In genomic region chr9:37367301-37368080, GRCm38 (mm10) we compare ENCODE assay signal across 12 mouse cellular contexts. TPM values are rescaled to one million over a fixed set of nuclear protein-coding genes. Genes with fewer than 3 reads are reported as not detected.
DNase-seq lines count a peak whose midpoint lies in the region; ATAC-seq lines count a peak whose summit lies in the region.
"Had no signal": no experiment of that assay in that cellular context is flagged by ENCODE, and none has a peak within 500 bp of the region (broad histone marks: within the 10 kb centered on the region; RNA-seq: fewer than 3 reads in every experiment).

TSS of gene Hepacam (plus strand) at chr9:37367351.

- H3K27me3 ChIP-seq in neural tube, embryonic 15.5 days (replicated peaks): no peaks in the 10 kb centered on the region
- H3K27me3 ChIP-seq in liver, embryonic 11.5 days (replicated peaks; ENCODE audit: control insufficient read depth, insufficient read depth, low read length): no peaks in the 10 kb centered on the region
- H3K27me3 ChIP-seq: heart, embryonic 12.5 days had no signal

- H3K4me1 ChIP-seq in neural tube, embryonic 15.5 days: no peaks in the 10 kb centered on the region
- no peaks in the 10 kb centered on the region for H3K4me1 ChIP-seq in liver, embryonic 11.5 days (replicated peaks; ENCODE audit: control insufficient read depth, insufficient read depth, low read length)
- H3K4me1 ChIP-seq: heart, embryonic 12.5 days had no signal

- 69% methylated on average over 17 of the region's 17 CpGs for WGBS in neural tube, embryonic 15.5 days
- WGBS in liver, embryonic 11.5 days: 77% methylated on average over 17 of the region's 17 CpGs

- H3K4me3 ChIP-seq in neural tube, embryonic 15.5 days (replicated peaks): peak within 1 kb of the TSS; percentile 24
- no peak within 1 kb of the TSS for H3K4me3 ChIP-seq in liver, embryonic 11.5 days (ENCODE audit: low read depth, low read length)
- H3K4me3 ChIP-seq: heart, embryonic 12.5 days had no signal

- H3K4me2 ChIP-seq in neural tube, embryonic 15.5 days: peak within 1 kb of the TSS; percentile 28; the same call in 1 of the 2 replicates
- H3K4me2 ChIP-seq in liver, embryonic 11.5 days: no peak within 1 kb of the TSS
- H3K4me2 ChIP-seq: heart, embryonic 12.5 days; lung, embryonic 14.5 days had no signal

- no peaks in the 10 kb centered on the region for H3K36me3 ChIP-seq in neural tube, embryonic 15.5 days
- no peaks in the 10 kb centered on the region for H3K36me3 ChIP-seq in liver, embryonic 11.5 days (ENCODE audit: control insufficient read depth, insufficient read depth, low read length)
- H3K36me3 ChIP-seq: heart, embryonic 12.5 days had no signal

- H3K27ac ChIP-seq in neural tube, embryonic 15.5 days (replicated peaks): peak within 1 kb of the TSS; percentile 80
- no peak within 1 kb of the TSS for H3K27ac ChIP-seq in liver, embryonic 11.5 days (ENCODE audit: low read depth, low read length)

- no peaks in the 10 kb centered on the region for H3K9me3 ChIP-seq in neural tube, embryonic 15.5 days (replicated peaks)
- H3K9me3 ChIP-seq in liver, embryonic 11.5 days (ENCODE audit: control insufficient read depth, low read length): no peaks in the 10 kb centered on the region
- H3K9me3 ChIP-seq: heart, embryonic 12.5 days had no signal

- peak; percentile 85 for ATAC-seq in neural tube, embryonic 15.5 days (ENCODE audit: low FRiP score)
- ATAC-seq in liver, embryonic 11.5 days (replicated peaks; ENCODE audit: low FRiP score): no peak
- ATAC-seq: Patski had no signal

- peak; percentile 26 for DNase-seq in cerebellum, adult 11-12 months
- no peak for DNase-seq in cerebellum, postnatal 36 days
- DNase-seq in layer of hippocampus, adult 11-12 months (ENCODE audit: low spot score): peak; percentile 66
- no peak for DNase-seq in layer of hippocampus, adult 9-10 months (ENCODE audit: low spot score)
- DNase-seq in layer of hippocampus, postnatal 10 days (ENCODE audit: low spot score in 2 of 2): peak; percentile 53 to 61
- DNase-seq in liver: no peak
- DNase-seq in liver, embryonic 11.5 days (ENCODE audit: low spot score): no peak

- no peak within 1 kb of the TSS for H3K9ac ChIP-seq in neural tube, embryonic 15.5 days (replicated peaks)
- H3K9ac ChIP-seq in liver, embryonic 11.5 days (ENCODE audit: low read depth, low read length): no peak within 1 kb of the TSS
- H3K9ac ChIP-seq: heart, embryonic 12.5 days; lung, embryonic 14.5 days had no signal

RNA-seq across cellular contexts. Expression of gene Hepacam, which starts in this region (rescaled TPM):
- 10 to 100 TPM; 66.7 to 72.3 TPM for total RNA-seq in layer of hippocampus, postnatal 10 days (2021)
- polyA plus RNA-seq in neural tube, embryonic 15.5 days (2015; fragmentation: Nextera tagmentation; extraction: Ambion mirVana): 25.6 and 25.8 TPM in 2 replicates
- not detected in 2 replicates for polyA plus RNA-seq in liver, embryonic 11.5 days (2014; fragmentation: Nextera tagmentation; extraction: Ambion mirVana)
- polyA plus RNA-seq: heart, embryonic 12.5 days; lung, embryonic 14.5 days; Patski; spleen, adult 2 months had no signal

Comparison
In these comparisons a context has a peak if more than half of its experiments do, and no peak if none do; other contexts are left out.
1. RNA of gene Hepacam (polyA plus RNA-seq): 25.6 to 25.8 TPM in neural tube, embryonic 15.5 days; not detected in liver, embryonic 11.5 days; every median in the first group is over 10 times any median in the second.
2. DNase-seq: peak in cerebellum, adult 11-12 months (single experiment), layer of hippocampus, adult 11-12 months (single experiment) and layer of hippocampus, postnatal 10 days (2 of 2); none in cerebellum, postnatal 36 days (0 of 2), layer of hippocampus, adult 9-10 months (single experiment), liver (single experiment) and liver, embryonic 11.5 days (single experiment).